Mouse (Mus musculus) olfactory bulb, adult 2 months (tissue): ENCODE measurements at regions not wholly inside any gene's neighbourhood (a gene's known extent, or its start where the extent isn't known, plus 50 kb on each side); places are given as distances from the start of the nearest gene placed in this dataset.

ENCODE experiments used
- H3K27ac ChIP-seq: fragments of 200-500 bp; 2 replicates; pipeline ENCODE4 v1.5.1; 2012; ENCODE audit warnings: low read depth, low read length; ENCODE audit not compliant: insufficient read depth
- H3K4me1 ChIP-seq: fragments of 200-500 bp; 2 replicates; pipeline ENCODE4 v1.6.1; 2012; ENCODE audit warnings: low read length; ENCODE audit not compliant: control insufficient read depth, insufficient read depth
- H3K4me3 ChIP-seq: fragments of 200-500 bp; 2 replicates; pipeline ENCODE4 v1.5.1; 2012; ENCODE audit warnings: mild to moderate bottlenecking, low read depth, low read length, moderate library complexity; ENCODE audit not compliant: insufficient read depth
- CTCF ChIP-seq: fragments of 200-500 bp; IDR thresholded peaks from 2 replicates; pipeline ENCODE4 v1.5.1; 2012; ENCODE audit warnings: low read depth, mild to moderate bottlenecking, low read length, moderate library complexity; ENCODE audit not compliant: insufficient read depth
- POLR2A ChIP-seq: fragments of 200-500 bp; IDR thresholded peaks from 2 replicates; pipeline ENCODE4 v1.6.1; 2012; ENCODE audit warnings: mild to moderate bottlenecking, low read depth, low read length, moderate library complexity; ENCODE audit not compliant: insufficient read depth
- WGBS: fragments of 180-500 bp; shearing (Covaris S2); methylation state at CpG from one replicate; pipeline ENCODE4 v1.1.7; 2018; 5-methylcytosine and 5-hydroxymethylcytosine counted together

DNA sequence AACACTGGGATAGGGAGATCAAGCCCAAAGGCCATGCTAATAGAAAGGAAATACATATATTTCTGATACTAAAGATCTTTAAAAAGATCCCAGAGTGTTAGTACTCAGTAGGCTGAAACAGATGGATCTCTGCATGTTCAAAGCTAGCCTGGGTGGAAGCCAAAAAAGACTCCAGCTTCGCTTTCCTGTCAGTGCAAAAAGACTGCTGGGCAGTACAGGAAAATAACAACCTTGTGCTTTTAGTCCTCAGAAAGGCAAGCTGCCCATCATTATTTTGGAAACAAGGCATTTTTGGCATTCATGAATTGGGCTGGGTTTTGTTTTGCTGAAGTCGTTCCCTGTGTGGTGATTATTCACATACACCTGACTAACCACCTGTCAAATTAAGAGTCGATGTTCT is 56.9 kb upstream of the Cited2 start:
- 72% methylated on average over 3 of the region's 3 CpGs for WGBS
- H3K27ac ChIP-seq = no peak overlapping the region
- TF ChIP-seq POLR2A (no peak), CTCF (no peak)
- H3K4me1 ChIP-seq = no peaks in the 10 kb centered on the region
- H3K4me3 ChIP-seq = no peak overlapping the region

DNA sequence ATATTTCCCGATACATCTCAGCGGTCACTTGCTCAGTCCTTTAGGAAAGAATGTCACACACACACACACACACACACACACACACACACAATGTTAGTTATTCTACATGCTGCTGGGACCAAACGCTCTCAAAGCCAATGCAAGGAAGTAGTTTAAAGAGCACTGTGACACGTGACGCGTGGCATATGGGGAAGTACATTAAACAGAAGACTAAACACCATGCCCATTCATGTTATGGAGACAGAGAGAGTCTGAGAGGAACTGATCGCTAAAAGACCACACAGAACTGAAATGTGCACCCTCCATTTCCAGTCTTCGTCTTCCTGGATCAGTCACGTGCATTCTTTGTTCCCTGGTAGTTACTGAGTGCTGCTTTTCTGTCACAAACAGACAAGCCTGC is 53.6 kb upstream of the Cited2 start:
- H3K4me1 ChIP-seq = no peaks in the 10 kb centered on the region
- WGBS = 94% methylated on average over 9 of the region's 9 CpGs
- no peak for TF ChIP-seq CTCF
- TF ChIP-seq POLR2A = no peak
- H3K27ac ChIP-seq = no peak overlapping the region
- H3K4me3 ChIP-seq = no peak overlapping the region
